Mouse (Mus musculus) retina, embryonic 14.5 days (tissue): Measurements from ENCODE around the gene Pon2.

ENCODE experiments used
- DNase-seq: peaks from one replicate; pipeline ENCODE4 v3.0.0-alpha.2; 2015; ENCODE audit warnings: low spot score

Gene Pon2

GRCm38 (mm10) chr6:5291450-5291849 lies 6.8 kb downstream of the Pon2 start:
- no peak for DNase-seq

GRCm38 (mm10) chr6:5287919-5288318 lies 10.3 kb downstream of the Pon2 start:
- no peak for DNase-seq

- DNase-seq, result no peak
Measured at GRCm38 (mm10) chr6:5287392-5287791, 10.9 kb downstream of the Pon2 start.

- no peak for DNase-seq
Measured at GRCm38 (mm10) chr6:5282418-5282817, 15.8 kb downstream of the Pon2 start.

GRCm38 (mm10) chr6:5280576-5281305 lies 17.5 kb downstream of the Pon2 start:
- no peak for DNase-seq

GRCm38 (mm10) chr6:5277972-5278371 lies 20.3 kb downstream of the Pon2 start:
- no peak for DNase-seq

GRCm38 (mm10) chr6:5269641-5270040 lies 28.6 kb downstream of the Pon2 start:
- DNase-seq, result no peak

- DNase-seq, result no peak
Measured at GRCm38 (mm10) chr6:5264793-5265192, 33.5 kb downstream of the Pon2 start.

GRCm38 (mm10) chr6:5263250-5263999 lies 34.8 kb downstream of the Pon2 start:
- no peak for DNase-seq

- no peak for DNase-seq
Measured at GRCm38 (mm10) chr6:5262322-5263249, 35.7 kb downstream of the Pon2 start.

GRCm38 (mm10) chr6:5255722-5256451 lies 42.4 kb downstream of the Pon2 start, which contains the start of gene Pon3:
TSS of gene Pon3 (minus strand) at chr6:5256286.
- peak; percentile 55 for DNase-seq

- no peak for DNase-seq
Measured at GRCm38 (mm10) chr6:5255291-5255690, 43.0 kb downstream of the Pon2 start.

GRCm38 (mm10) chr6:5254869-5255268 lies 43.4 kb downstream of the Pon2 start:
- no peak for DNase-seq

- no peak for DNase-seq
Measured at GRCm38 (mm10) chr6:5245926-5246325, 52.3 kb downstream of the Pon2 start.

- DNase-seq, result no peak
Measured at GRCm38 (mm10) chr6:5238799-5239198, 59.5 kb downstream of the Pon2 start.

- no peak for DNase-seq
Measured at GRCm38 (mm10) chr6:5237510-5237909, 60.7 kb downstream of the Pon2 start.

GRCm38 (mm10) chr6:5236843-5237371 lies 61.3 kb downstream of the Pon2 start:
- DNase-seq, result no peak

GRCm38 (mm10) chr6:5234563-5234962 lies 63.7 kb downstream of the Pon2 start:
- DNase-seq, result no peak

GRCm38 (mm10) chr6:5233812-5234211 lies 64.4 kb downstream of the Pon2 start:
- DNase-seq, result no peak

GRCm38 (mm10) chr6:5232022-5232421 lies 66.2 kb downstream of the Pon2 start:
- DNase-seq, result no peak

- no peak for DNase-seq
Measured at GRCm38 (mm10) chr6:5230261-5230660, 68.0 kb downstream of the Pon2 start.
